Mouse (Mus musculus): ENCODE measurements around the gene Krt8. TPM values are rescaled to one million over a fixed set of nuclear protein-coding genes. Genes with fewer than 3 reads are reported as not detected.

Krt8 gene
- polyA plus RNA-seq, 1 experiment = 9.3 TPM

- no peak overlapping the region for H3K27ac ChIP-seq (ENCODE audit: control insufficient read depth, insufficient read depth, low read depth, low read length)
- H3K27me3 ChIP-seq (ENCODE audit: control insufficient read depth, insufficient read depth, low read length) = no peaks in the 10 kb centered on the region
- H3K4me1 ChIP-seq (ENCODE audit: control insufficient read depth, insufficient read depth, low read length) = peaks cover 23% of the 10 kb centered on the region
- TF ChIP-seq POLR2A (IDR thresholded peaks at IDR 0.05; ENCODE audit: control insufficient read depth, low read depth, low read length) (peak; percentile 15; the same call in 1 of the 2 replicates), CTCF (IDR thresholded peaks at IDR 0.05; ENCODE audit: control insufficient read depth, insufficient read depth, insufficient replicate concordance, low read depth, low read length) (no peak; the same call in 1 of the 2 replicates)
- H3K4me3 ChIP-seq (ENCODE audit: control insufficient read depth, low read depth, low read length) = peak overlapping the region; percentile 80
- H3K36me3 ChIP-seq (ENCODE audit: control insufficient read depth, insufficient read depth, low read length) = no peaks in the 10 kb centered on the region
These were observed 13.7 kb upstream of the Krt8 start for GRCm38 (mm10) chr15:102017918-102018463.

GRCm38 (mm10) chr15:102016787-102017186 lies 12.5 kb upstream of the Krt8 start:
- H3K36me3 ChIP-seq (ENCODE audit: control insufficient read depth, insufficient read depth, low read length) = no peaks in the 10 kb centered on the region
- TF ChIP-seq CTCF (IDR thresholded peaks at IDR 0.05; ENCODE audit: control insufficient read depth, insufficient read depth, insufficient replicate concordance, low read depth, low read length) (no peak), POLR2A (IDR thresholded peaks at IDR 0.05; ENCODE audit: control insufficient read depth, low read depth, low read length) (no peak)
- no peaks in the 10 kb centered on the region for H3K27me3 ChIP-seq (ENCODE audit: control insufficient read depth, insufficient read depth, low read length)
- H3K4me1 ChIP-seq (ENCODE audit: control insufficient read depth, insufficient read depth, low read length) = peaks cover 23% of the 10 kb centered on the region
- peak overlapping the region; percentile 75 for H3K4me3 ChIP-seq (ENCODE audit: control insufficient read depth, low read depth, low read length)
- no peak overlapping the region for H3K27ac ChIP-seq (ENCODE audit: control insufficient read depth, insufficient read depth, low read depth, low read length)

GRCm38 (mm10) chr15:102016096-102016495 lies 11.8 kb upstream of the Krt8 start:
- Histone ChIP-seq H3K4me1 (ENCODE audit: control insufficient read depth, insufficient read depth, low read length) (peaks cover 23% of the 10 kb centered on the region), H3K27me3 (ENCODE audit: control insufficient read depth, insufficient read depth, low read length) (no peaks in the 10 kb centered on the region), H3K36me3 (ENCODE audit: control insufficient read depth, insufficient read depth, low read length) (no peaks in the 10 kb centered on the region), H3K4me3 (ENCODE audit: control insufficient read depth, low read depth, low read length) (peak overlapping the region; percentile 3), H3K27ac (ENCODE audit: control insufficient read depth, insufficient read depth, low read depth, low read length) (no peak overlapping the region)
- TF ChIP-seq POLR2A (IDR thresholded peaks at IDR 0.05; ENCODE audit: control insufficient read depth, low read depth, low read length) (no peak), CTCF (IDR thresholded peaks at IDR 0.05; ENCODE audit: control insufficient read depth, insufficient read depth, insufficient replicate concordance, low read depth, low read length) (no peak)

- Histone ChIP-seq H3K4me3 (ENCODE audit: control insufficient read depth, low read depth, low read length) (no peak overlapping the region), H3K36me3 (ENCODE audit: control insufficient read depth, insufficient read depth, low read length) (no peaks in the 10 kb centered on the region), H3K27me3 (ENCODE audit: control insufficient read depth, insufficient read depth, low read length) (no peaks in the 10 kb centered on the region), H3K4me1 (ENCODE audit: control insufficient read depth, insufficient read depth, low read length) (peaks cover 23% of the 10 kb centered on the region), H3K27ac (ENCODE audit: control insufficient read depth, insufficient read depth, low read depth, low read length) (no peak overlapping the region)
- TF ChIP-seq CTCF (IDR thresholded peaks at IDR 0.05; ENCODE audit: control insufficient read depth, insufficient read depth, insufficient replicate concordance, low read depth, low read length) = no peak
- TF ChIP-seq POLR2A (IDR thresholded peaks at IDR 0.05; ENCODE audit: control insufficient read depth, low read depth, low read length) = no peak
These were observed 10.6 kb upstream of the Krt8 start for GRCm38 (mm10) chr15:102014848-102015247.

- H3K27me3 ChIP-seq (ENCODE audit: control insufficient read depth, insufficient read depth, low read length) = no peaks in the 10 kb centered on the region
- H3K27ac ChIP-seq (ENCODE audit: control insufficient read depth, insufficient read depth, low read depth, low read length) = no peak overlapping the region
- H3K4me1 ChIP-seq (ENCODE audit: control insufficient read depth, insufficient read depth, low read length) = peaks cover 23% of the 10 kb centered on the region
- TF ChIP-seq CTCF (IDR thresholded peaks at IDR 0.05; ENCODE audit: control insufficient read depth, insufficient read depth, insufficient replicate concordance, low read depth, low read length) (no peak), POLR2A (IDR thresholded peaks at IDR 0.05; ENCODE audit: control insufficient read depth, low read depth, low read length) (no peak)
- no peaks in the 10 kb centered on the region for H3K36me3 ChIP-seq (ENCODE audit: control insufficient read depth, insufficient read depth, low read length)
- no peak overlapping the region for H3K4me3 ChIP-seq (ENCODE audit: control insufficient read depth, low read depth, low read length)
These were observed 9.4 kb upstream of the Krt8 start for GRCm38 (mm10) chr15:102013651-102014050.

- Histone ChIP-seq H3K27ac (ENCODE audit: control insufficient read depth, insufficient read depth, low read depth, low read length) (no peak overlapping the region), H3K4me3 (ENCODE audit: control insufficient read depth, low read depth, low read length) (no peak overlapping the region), H3K4me1 (ENCODE audit: control insufficient read depth, insufficient read depth, low read length) (peaks cover 17% of the 10 kb centered on the region), H3K36me3 (ENCODE audit: control insufficient read depth, insufficient read depth, low read length) (no peaks in the 10 kb centered on the region), H3K27me3 (ENCODE audit: control insufficient read depth, insufficient read depth, low read length) (no peaks in the 10 kb centered on the region)
- no peak for TF ChIP-seq CTCF (IDR thresholded peaks at IDR 0.05; ENCODE audit: control insufficient read depth, insufficient read depth, insufficient replicate concordance, low read depth, low read length)
- no peak for TF ChIP-seq POLR2A (IDR thresholded peaks at IDR 0.05; ENCODE audit: control insufficient read depth, low read depth, low read length)
These were observed 8.0 kb upstream of the Krt8 start for GRCm38 (mm10) chr15:102012260-102012765.

- Histone ChIP-seq H3K4me1 (ENCODE audit: control insufficient read depth, insufficient read depth, low read length) (peaks cover 8% of the 10 kb centered on the region), H3K27me3 (ENCODE audit: control insufficient read depth, insufficient read depth, low read length) (no peaks in the 10 kb centered on the region), H3K36me3 (ENCODE audit: control insufficient read depth, insufficient read depth, low read length) (no peaks in the 10 kb centered on the region), H3K4me3 (ENCODE audit: control insufficient read depth, low read depth, low read length) (no peak overlapping the region), H3K27ac (ENCODE audit: control insufficient read depth, insufficient read depth, low read depth, low read length) (no peak overlapping the region)
- TF ChIP-seq POLR2A (IDR thresholded peaks at IDR 0.05; ENCODE audit: control insufficient read depth, low read depth, low read length) = no peak
- no peak for TF ChIP-seq CTCF (IDR thresholded peaks at IDR 0.05; ENCODE audit: control insufficient read depth, insufficient read depth, insufficient replicate concordance, low read depth, low read length)
These were observed 6.4 kb upstream of the Krt8 start for GRCm38 (mm10) chr15:102010569-102011245.

All from testis, adult 2 months (tissue).